Mouse (Mus musculus) lung, embryonic 14.5 days (tissue): ENCODE data around the gene Egln1. TPM values are rescaled to one million over a fixed set of nuclear protein-coding genes. Genes with fewer than 3 reads are reported as not detected.

ENCODE experiments used
- ATAC-seq: fragments of 200-750 bp; cut with Nextera tagmentation; 2 replicates; pipeline ENCODE4 v1.8.0; 2017; ENCODE audit warnings: mild to moderate bottlenecking, moderate TSS enrichment, moderate library complexity; ENCODE audit not compliant: insufficient read depth
- DNase-seq: peaks from one replicate; pipeline ENCODE4 v3.0.0-alpha.2; 2015
- H3K27ac ChIP-seq: fragments of 300-500 bp; sonication (generic); 2 replicates; pipeline ENCODE4 v1.5.1; 2014; ENCODE audit warnings: low read depth, mild to moderate bottlenecking, moderate library complexity
- H3K27me3 ChIP-seq: fragments of 300-500 bp; sonication (generic); 2 replicates; pipeline ENCODE4 v1.6.1; 2014; ENCODE audit warnings: low read length, control low read depth; ENCODE audit not compliant: insufficient read depth
- H3K36me3 ChIP-seq: fragments of 300-500 bp; sonication (generic); 2 replicates; pipeline ENCODE4 v1.6.1; 2014; ENCODE audit warnings: control low read depth; ENCODE audit not compliant: insufficient read depth
- H3K4me1 ChIP-seq: fragments of 300-500 bp; sonication (generic); 2 replicates; pipeline ENCODE4 v1.6.1; 2014; ENCODE audit warnings: antibody characterized with exemption, control low read depth; ENCODE audit not compliant: insufficient read depth
- H3K4me2 ChIP-seq: fragments of 300-500 bp; sonication (generic); 2 replicates; pipeline ENCODE4 v1.6.1; 2014; ENCODE audit warnings: mild to moderate bottlenecking
- H3K4me3 ChIP-seq: fragments of 300-500 bp; sonication (generic); 2 replicates; pipeline ENCODE4 v1.5.1; 2014; ENCODE audit warnings: low read depth, low read length
- H3K9ac ChIP-seq: fragments of 300-500 bp; sonication (generic); 2 replicates; pipeline ENCODE4 v1.6.1; 2014
- H3K9me3 ChIP-seq: fragments of 300-500 bp; sonication (generic); 2 replicates; pipeline ENCODE4 v1.6.1; 2016; ENCODE audit warnings: low read depth, low read length, control low read depth
- CTCF ChIP-seq: IDR thresholded peaks from 2 replicates; pipeline ENCODE4 v1.5.1; 2016; ENCODE audit warnings: antibody characterized with exemption, low read depth
- WGBS: fragments of 180-500 bp; shearing (Covaris S2); extraction: QIAGEN DNeasy Blood & Tissue Kit; methylation state at CpG from one replicate; pipeline ENCODE4 v1.1.7; 2014; 5-methylcytosine and 5-hydroxymethylcytosine counted together
- polyA plus RNA-seq: library from polyadenylated mRNA; unstranded; fragments of >200 nt; fragmentation: Nextera tagmentation; extraction: Ambion mirVana; gene quantifications from 2 replicates; pipeline ENCODE4 v1.2.1, GENCODE M21; 2014

Gene Egln1
- polyA plus RNA-seq, 1 experiment from 2014 or later: 14.4 TPM

- Histone ChIP-seq H3K4me1 (no peaks in the 10 kb centered on the region), H3K36me3 (peaks cover 91% of the 10 kb centered on the region), H3K27me3 (no peaks in the 10 kb centered on the region), H3K9me3 (no peaks in the 10 kb centered on the region), H3K9ac (no peak overlapping the region), H3K27ac (no peak overlapping the region), H3K4me2 (no peak overlapping the region), H3K4me3 (no peak overlapping the region)
- no peak for DNase-seq
- WGBS: 61% methylated on average over 10 of the region's 10 CpGs
- ATAC-seq: no peak
- no peak for TF ChIP-seq CTCF
These were observed 70.1 kb downstream of the Egln1 start for GRCm38 (mm10) chr8:124878946-124879526.

DNA sequence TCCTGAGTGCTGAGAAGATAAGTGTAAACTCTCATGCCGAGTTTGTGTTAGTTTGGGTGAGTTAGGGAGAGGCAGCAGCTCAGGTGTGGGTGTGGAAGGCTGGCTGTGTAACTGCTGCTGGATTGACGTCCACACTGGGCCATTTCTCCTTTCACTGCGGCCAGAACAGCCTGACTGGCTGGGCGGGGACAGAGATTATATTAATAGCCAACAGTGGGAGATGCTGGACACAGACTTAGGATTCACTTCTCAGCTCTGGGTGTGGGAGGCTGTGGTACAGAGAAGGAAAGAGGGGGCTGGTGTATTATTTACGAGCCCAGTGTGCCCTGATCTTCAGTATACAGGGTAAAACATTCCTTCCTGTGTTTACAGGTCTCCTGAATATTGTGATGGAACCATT, 71.0 kb downstream of the Egln1 start:
- Histone ChIP-seq H3K4me2 (no peak overlapping the region), H3K27ac (no peak overlapping the region), H3K9me3 (no peaks in the 10 kb centered on the region), H3K27me3 (no peaks in the 10 kb centered on the region), H3K4me1 (no peaks in the 10 kb centered on the region), H3K4me3 (no peak overlapping the region), H3K36me3 (peaks cover 91% of the 10 kb centered on the region), H3K9ac (no peak overlapping the region)
- no peak for TF ChIP-seq CTCF
- no peak for ATAC-seq
- DNase-seq: no peak
- 80% methylated on average over 5 of the region's 5 CpGs for WGBS

GRCm38 (mm10) chr8:124872690-124873089, 76.4 kb downstream of the Egln1 start:
- WGBS: 66% methylated on average over 5 of the region's 5 CpGs
- Histone ChIP-seq H3K4me2 (no peak overlapping the region), H3K9me3 (no peaks in the 10 kb centered on the region), H3K27me3 (no peaks in the 10 kb centered on the region), H3K27ac (no peak overlapping the region), H3K4me3 (no peak overlapping the region), H3K9ac (no peak overlapping the region), H3K36me3 (peaks cover 75% of the 10 kb centered on the region), H3K4me1 (no peaks in the 10 kb centered on the region)
- DNase-seq (no peak), ATAC-seq (no peak)
- no peak for TF ChIP-seq CTCF

DNA sequence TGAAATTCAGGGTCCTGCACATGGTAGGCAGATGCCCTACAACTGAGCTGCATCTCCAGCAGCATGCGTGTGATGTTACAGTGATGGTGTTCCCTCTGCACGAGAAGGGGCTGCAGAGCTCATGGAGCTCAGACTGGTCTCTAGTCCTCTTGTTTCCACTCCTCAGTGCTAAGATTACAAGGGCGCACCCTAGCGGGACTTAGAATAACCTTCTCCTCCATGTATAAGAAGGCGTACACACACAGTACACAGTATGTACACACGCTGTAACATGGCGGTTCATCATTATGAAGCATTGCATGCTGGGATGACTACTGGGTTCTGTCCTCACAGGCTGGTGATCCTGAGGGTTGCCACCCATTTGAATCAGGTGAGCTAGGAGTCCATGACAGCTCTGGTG, 77.0 kb downstream of the Egln1 start:
- WGBS: 91% methylated on average over 7 of the region's 7 CpGs
- DNase-seq (no peak), ATAC-seq (no peak)
- Histone ChIP-seq H3K4me3 (no peak overlapping the region), H3K9me3 (no peaks in the 10 kb centered on the region), H3K27me3 (no peaks in the 10 kb centered on the region), H3K4me1 (no peaks in the 10 kb centered on the region), H3K36me3 (peaks cover 69% of the 10 kb centered on the region), H3K9ac (no peak overlapping the region), H3K4me2 (no peak overlapping the region), H3K27ac (no peak overlapping the region)
- no peak for TF ChIP-seq CTCF

GRCm38 (mm10) chr8:124871474-124871873, 77.7 kb downstream of the Egln1 start:
- no peak overlapping the region for H3K27ac ChIP-seq
- no peaks in the 10 kb centered on the region for H3K4me1 ChIP-seq
- TF ChIP-seq CTCF: no peak
- no peak overlapping the region for H3K4me3 ChIP-seq
- no peak for ATAC-seq
- H3K4me2 ChIP-seq: no peak overlapping the region
- DNase-seq: no peak
- no peaks in the 10 kb centered on the region for H3K9me3 ChIP-seq
- no peak overlapping the region for H3K9ac ChIP-seq
- H3K36me3 ChIP-seq: peaks cover 63% of the 10 kb centered on the region
- 87% methylated on average over 7 of the region's 7 CpGs for WGBS
- H3K27me3 ChIP-seq: no peaks in the 10 kb centered on the region

GRCm38 (mm10) chr8:124869708-124870107, 79.4 kb downstream of the Egln1 start:
- ATAC-seq (no peak), DNase-seq (no peak)
- no peaks in the 10 kb centered on the region for H3K9me3 ChIP-seq
- H3K4me1 ChIP-seq: no peaks in the 10 kb centered on the region; the same call in 1 of the 2 replicates
- H3K4me2 ChIP-seq: no peak overlapping the region
- WGBS: 65% methylated on average over 6 of the region's 6 CpGs
- H3K27ac ChIP-seq: no peak overlapping the region
- peaks cover 49% of the 10 kb centered on the region for H3K36me3 ChIP-seq
- H3K27me3 ChIP-seq: no peaks in the 10 kb centered on the region
- H3K4me3 ChIP-seq: no peak overlapping the region
- no peak for TF ChIP-seq CTCF
- no peak overlapping the region for H3K9ac ChIP-seq

- ATAC-seq (no peak), DNase-seq (no peak)
- H3K4me1 ChIP-seq: peaks cover 4% of the 10 kb centered on the region; the same call in 1 of the 2 replicates
- peaks cover 25% of the 10 kb centered on the region for H3K36me3 ChIP-seq
- TF ChIP-seq CTCF: no peak
- H3K27me3 ChIP-seq: no peaks in the 10 kb centered on the region
- no peaks in the 10 kb centered on the region for H3K9me3 ChIP-seq
- H3K27ac ChIP-seq: no peak overlapping the region
- no peak overlapping the region for H3K9ac ChIP-seq
- H3K4me3 ChIP-seq: no peak overlapping the region
- H3K4me2 ChIP-seq: no peak overlapping the region
- 58% methylated on average over 2 of the region's 2 CpGs for WGBS
These were observed 82.0 kb downstream of the Egln1 start for GRCm38 (mm10) chr8:124867126-124867525.
